23 mouse cellular contexts compared by ENCODE assay signal in genomic region chr2:29586017-29586702, GRCm38 (mm10). TPM values are rescaled to one million over a fixed set of nuclear protein-coding genes. Genes with fewer than 3 reads are reported as not detected.
DNase-seq lines count a peak whose midpoint lies in the region; ATAC-seq lines count a peak whose summit lies in the region.
"Had no signal": no experiment of that assay in that cellular context is flagged by ENCODE, and none has a peak within 500 bp of the region (broad histone marks: within the 10 kb centered on the region; RNA-seq: fewer than 3 reads in every experiment).

No protein-coding gene starts in this region.

- 13% methylated on average over 8 of the region's 8 CpGs for WGBS in forebrain, embryonic 13.5 days
- 17% methylated on average over 8 of the region's 8 CpGs for WGBS in forebrain, embryonic 16.5 days
- WGBS in hindbrain, embryonic 16.5 days, result 24% methylated on average over 8 of the region's 8 CpGs
- WGBS in midbrain, embryonic 15.5 days, result 12% methylated on average over 8 of the region's 8 CpGs
- WGBS in forebrain, embryonic 11.5 days, result 23% methylated on average over 8 of the region's 8 CpGs

- H3K27ac ChIP-seq in forebrain, embryonic 13.5 days, result no peak overlapping the region
- no peak overlapping the region for H3K27ac ChIP-seq in forebrain, embryonic 16.5 days (ENCODE audit: low read length)
- no peak overlapping the region for H3K27ac ChIP-seq in hindbrain, embryonic 16.5 days (ENCODE audit: low read depth, low read length)
- peak overlapping the region; percentile 59 for H3K27ac ChIP-seq in midbrain, embryonic 15.5 days
- no peak overlapping the region for H3K27ac ChIP-seq in forebrain, embryonic 11.5 days (ENCODE audit: low read depth, low read length)
- H3K27ac ChIP-seq: forebrain, embryonic 15.5 days; layer of hippocampus, adult 2 months; limb, embryonic 15.5 days; liver, embryonic 15.5 days had no signal

- H3K36me3 ChIP-seq in forebrain, embryonic 13.5 days (ENCODE audit: poor library complexity, severe bottlenecking), result no peaks in the 10 kb centered on the region
- no peaks in the 10 kb centered on the region for H3K36me3 ChIP-seq in forebrain, embryonic 16.5 days (ENCODE audit: control insufficient read depth, insufficient read depth)
- no peaks in the 10 kb centered on the region for H3K36me3 ChIP-seq in hindbrain, embryonic 16.5 days (ENCODE audit: control insufficient read depth, insufficient read depth, low read length)
- H3K36me3 ChIP-seq in midbrain, embryonic 15.5 days (replicated peaks), result no peaks in the 10 kb centered on the region
- no peaks in the 10 kb centered on the region for H3K36me3 ChIP-seq in forebrain, embryonic 11.5 days (ENCODE audit: control insufficient read depth, insufficient read depth, low read length)
- H3K36me3 ChIP-seq: forebrain, embryonic 15.5 days; limb, embryonic 15.5 days; liver, embryonic 15.5 days had no signal

- no peak overlapping the region for H3K4me2 ChIP-seq in forebrain, embryonic 13.5 days
- no peak overlapping the region for H3K4me2 ChIP-seq in forebrain, embryonic 16.5 days (ENCODE audit: low read length)
- 0 out of 2 replicates have a peak overlapping the region, but pooled peaks have one; percentile 18 for H3K4me2 ChIP-seq in hindbrain, embryonic 16.5 days (ENCODE audit: low read length)
- peak overlapping the region; percentile 1; the same call in 1 of the 2 replicates for H3K4me2 ChIP-seq in midbrain, embryonic 15.5 days
- no peak overlapping the region for H3K4me2 ChIP-seq in forebrain, embryonic 11.5 days (ENCODE audit: low read depth, low read length, severe bottlenecking)
- H3K4me2 ChIP-seq: forebrain, embryonic 15.5 days; limb, embryonic 15.5 days; liver, embryonic 15.5 days had no signal

- H3K9ac ChIP-seq in forebrain, embryonic 13.5 days, result 0 out of 2 replicates have a peak overlapping the region, but pooled peaks have one; percentile 21
- no peak overlapping the region for H3K9ac ChIP-seq in forebrain, embryonic 16.5 days (replicated peaks; ENCODE audit: low read depth, low read length)
- H3K9ac ChIP-seq in hindbrain, embryonic 16.5 days (ENCODE audit: low read depth, low read length), result no peak overlapping the region; the same call in 1 of the 2 replicates
- no peak overlapping the region for H3K9ac ChIP-seq in midbrain, embryonic 15.5 days
- H3K9ac ChIP-seq in forebrain, embryonic 11.5 days (ENCODE audit: low read length), result no peak overlapping the region
- H3K9ac ChIP-seq: forebrain, embryonic 15.5 days; limb, embryonic 15.5 days; liver, embryonic 15.5 days had no signal

- no peak overlapping the region for H3K4me3 ChIP-seq in forebrain, embryonic 13.5 days
- no peak overlapping the region for H3K4me3 ChIP-seq in forebrain, embryonic 16.5 days (replicated peaks; ENCODE audit: low read length)
- no peak overlapping the region for H3K4me3 ChIP-seq in hindbrain, embryonic 16.5 days (ENCODE audit: low read length)
- H3K4me3 ChIP-seq in midbrain, embryonic 15.5 days, result no peak overlapping the region
- no peak overlapping the region for H3K4me3 ChIP-seq in forebrain, embryonic 11.5 days (ENCODE audit: low read depth, low read length)
- H3K4me3 ChIP-seq: forebrain, embryonic 15.5 days; layer of hippocampus, adult 2 months; limb, embryonic 15.5 days; liver, embryonic 15.5 days had no signal

- DNase-seq in retina, embryonic 14.5 days (ENCODE audit: low spot score), result peak; percentile 36
- DNase-seq in cerebellum, postnatal 25 days, result no peak
- no peak for DNase-seq in gastrocnemius, postnatal 25 days
- no peak for DNase-seq in forebrain, embryonic 11.5 days (ENCODE audit: low spot score)
- DNase-seq: adrenal gland, postnatal 14 days; cerebellum, adult 18-20 months; gastrocnemius, postnatal 36 days; heart, postnatal 10 days; kidney, adult 2 months; kidney, postnatal 14 days; right cerebral cortex, postnatal 14 days; spleen, adult 18-20 months; thymus, postnatal 4 days had no signal

- peaks cover 11% of the 10 kb centered on the region for H3K4me1 ChIP-seq in forebrain, embryonic 13.5 days
- no peaks in the 10 kb centered on the region; the same call in 1 of the 2 replicates for H3K4me1 ChIP-seq in forebrain, embryonic 16.5 days (replicated peaks; ENCODE audit: control insufficient read depth, insufficient read depth, low read length)
- H3K4me1 ChIP-seq in hindbrain, embryonic 16.5 days (ENCODE audit: control insufficient read depth, insufficient read depth, low read depth, low read length), result peaks cover 7% of the 10 kb centered on the region
- H3K4me1 ChIP-seq in midbrain, embryonic 15.5 days, result peaks cover 17% of the 10 kb centered on the region
- peaks cover 4% of the 10 kb centered on the region; the same call in 1 of the 2 replicates for H3K4me1 ChIP-seq in forebrain, embryonic 11.5 days (replicated peaks; ENCODE audit: control insufficient read depth, insufficient read depth, low read length)
- H3K4me1 ChIP-seq: limb, embryonic 15.5 days; liver, embryonic 15.5 days had no signal

- H3K27me3 ChIP-seq in forebrain, embryonic 13.5 days, result peaks cover 9% of the 10 kb centered on the region; the same call in 1 of the 2 replicates
- H3K27me3 ChIP-seq in forebrain, embryonic 16.5 days (replicated peaks; ENCODE audit: control insufficient read depth, insufficient read depth, low read length), result no peaks in the 10 kb centered on the region
- no peaks in the 10 kb centered on the region for H3K27me3 ChIP-seq in hindbrain, embryonic 16.5 days (replicated peaks; ENCODE audit: control insufficient read depth, insufficient read depth, low read length)
- H3K27me3 ChIP-seq in midbrain, embryonic 15.5 days (replicated peaks), result no peaks in the 10 kb centered on the region
- H3K27me3 ChIP-seq in forebrain, embryonic 11.5 days (ENCODE audit: control insufficient read depth, insufficient read depth, low read length), result no peaks in the 10 kb centered on the region
- H3K27me3 ChIP-seq: forebrain, embryonic 15.5 days; limb, embryonic 15.5 days had no signal

- no peaks in the 10 kb centered on the region for H3K9me3 ChIP-seq in forebrain, embryonic 13.5 days (replicated peaks)
- H3K9me3 ChIP-seq in forebrain, embryonic 16.5 days (ENCODE audit: control insufficient read depth, low read length), result no peaks in the 10 kb centered on the region
- H3K9me3 ChIP-seq in hindbrain, embryonic 16.5 days (ENCODE audit: control insufficient read depth, low read length), result no peaks in the 10 kb centered on the region
- no peaks in the 10 kb centered on the region for H3K9me3 ChIP-seq in midbrain, embryonic 15.5 days
- H3K9me3 ChIP-seq in forebrain, embryonic 11.5 days (ENCODE audit: control insufficient read depth, low read length), result no peaks in the 10 kb centered on the region
- H3K9me3 ChIP-seq: forebrain, embryonic 15.5 days; limb, embryonic 15.5 days; liver, embryonic 15.5 days had no signal

- no peak for ATAC-seq in forebrain, embryonic 13.5 days
- no peak for ATAC-seq in forebrain, embryonic 16.5 days
- ATAC-seq in hindbrain, embryonic 16.5 days, result peak; percentile 34; the same call in 1 of the 2 replicates
- ATAC-seq in midbrain, embryonic 15.5 days (replicated peaks), result peak; percentile 60; the same call in 1 of the 2 replicates
- ATAC-seq in forebrain, embryonic 11.5 days (replicated peaks; ENCODE audit: low FRiP score), result no peak
- ATAC-seq: activated CD4-positive, CD25-positive, alpha-beta regulatory T cell, adult 4 months; CD4-positive, CD25-positive, alpha-beta regulatory T cell, adult 4 months; forebrain, embryonic 15.5 days had no signal

RNA-seq across cellular contexts. Expression of gene Rapgef1, which starts 33.4 kb away (rescaled TPM):
- polyA plus RNA-seq in forebrain, embryonic 13.5 days (2015; fragmentation: Nextera tagmentation; extraction: Ambion mirVana), result 17.8 and 19.2 TPM in 2 replicates
- polyA plus RNA-seq in forebrain, embryonic 16.5 days (2015; fragmentation: Nextera tagmentation; extraction: Ambion mirVana), result 22.0 and 22.5 TPM in 2 replicates
- 14.8 and 18.6 TPM in 2 replicates for polyA plus RNA-seq in hindbrain, embryonic 16.5 days (2015; fragmentation: Nextera tagmentation; extraction: Ambion mirVana)
- polyA plus RNA-seq in midbrain, embryonic 15.5 days (2015; fragmentation: Nextera tagmentation; extraction: Ambion mirVana), result 24.2 and 25.6 TPM in 2 replicates
- 100 to 1,000 TPM; 102 to 112 TPM for total RNA-seq in gastrocnemius, postnatal 25 days (2021)
- polyA plus RNA-seq in forebrain, embryonic 11.5 days (2014; fragmentation: Nextera tagmentation; extraction: Ambion mirVana), result 23.0 and 26.2 TPM in 2 replicates

Comparison
In these comparisons a context has a peak if more than half of its experiments do, and no peak if none do; other contexts are left out.
1. ATAC-seq: peak in hindbrain, embryonic 16.5 days (single experiment) and midbrain, embryonic 15.5 days (single experiment); none in forebrain, embryonic 13.5 days (single experiment), forebrain, embryonic 16.5 days (single experiment) and forebrain, embryonic 11.5 days (single experiment).
2. H3K4me2 ChIP-seq: peak in hindbrain, embryonic 16.5 days (single experiment) and midbrain, embryonic 15.5 days (single experiment); none in forebrain, embryonic 13.5 days (single experiment), forebrain, embryonic 16.5 days (single experiment) and forebrain, embryonic 11.5 days (single experiment).